Mouse (Mus musculus) cerebellum, adult 2 months (tissue): ENCODE data around the gene Golga4.

Experiments used
- CTCF ChIP-seq: fragments of 200-500 bp; IDR thresholded peaks from 2 replicates; pipeline ENCODE4 v1.5.1; 2011; ENCODE audit warnings: low read depth, mild to moderate bottlenecking, control low read depth, low read length, moderate library complexity, borderline replicate concordance; ENCODE audit not compliant: insufficient read depth
- POLR2A ChIP-seq: fragments of 200-500 bp; IDR thresholded peaks from 2 replicates; pipeline ENCODE4 v1.6.1; 2011; ENCODE audit warnings: low read length, control low read depth, borderline replicate concordance; ENCODE audit not compliant: insufficient read depth

GRCm38 (mm10) chr9:118591633-118592032 lies 85.6 kb downstream of the Golga4 start:
- TF ChIP-seq POLR2A (no peak), CTCF (no peak)
